Mouse (Mus musculus) mesoderm, embryonic 11.5 days (tissue): ENCODE data around the gene Ces1d.
"Not testable (repeated sequence)": the region's sequence is repeated elsewhere in the genome, so short reads cannot be mapped to it uniquely, and the experiment has no call there.

ENCODE experiments used
- DNase-seq: peaks from one replicate; pipeline ENCODE4 v3.0.0-alpha.2; 2012; ENCODE audit warnings: low read depth, low spot score

Ces1d gene

DNA sequence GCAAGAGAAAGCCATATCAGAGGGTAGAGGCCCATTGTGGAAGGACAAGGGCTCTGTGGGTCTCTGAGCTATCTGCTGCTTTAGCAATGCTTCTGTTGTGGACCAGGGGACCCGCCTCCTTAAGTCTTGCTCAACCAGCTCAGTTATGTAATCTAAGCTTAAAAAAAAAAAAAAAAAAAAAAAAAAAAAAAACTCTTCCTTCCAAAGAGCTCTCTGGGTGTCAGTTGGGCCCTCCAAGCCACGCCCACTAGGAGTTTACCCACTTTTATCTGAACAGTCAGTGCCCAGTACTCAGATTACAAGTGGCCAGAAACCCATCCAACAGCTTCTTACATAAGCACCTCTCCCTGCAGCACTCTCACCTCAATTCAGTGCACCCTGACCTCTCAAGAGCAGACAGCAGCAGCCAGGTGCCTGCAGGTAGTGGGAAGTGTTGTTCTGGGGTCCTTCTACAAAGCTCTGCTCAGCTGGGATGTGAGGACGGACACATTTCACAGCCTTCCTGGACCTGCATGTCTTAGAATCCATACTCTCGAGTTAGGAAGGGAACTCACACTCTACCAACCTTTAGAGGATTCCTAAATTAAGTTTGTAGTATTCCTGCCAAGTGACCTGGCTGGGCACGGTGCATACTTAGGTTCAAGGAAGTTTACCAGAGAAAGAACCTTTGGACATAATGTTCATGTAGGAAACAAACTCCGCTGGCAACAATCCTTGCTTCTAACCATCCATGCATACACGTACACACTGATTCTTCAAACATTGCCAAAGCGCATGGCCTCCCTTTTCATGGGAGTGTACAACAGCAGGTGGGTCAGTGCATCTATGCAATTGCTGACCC is at the start of gene Ces1d:
TSS of gene Ces1d (minus strand) at position 154 of the 841 bp plus-strand sequence.
- DNase-seq = no peak

DNA sequence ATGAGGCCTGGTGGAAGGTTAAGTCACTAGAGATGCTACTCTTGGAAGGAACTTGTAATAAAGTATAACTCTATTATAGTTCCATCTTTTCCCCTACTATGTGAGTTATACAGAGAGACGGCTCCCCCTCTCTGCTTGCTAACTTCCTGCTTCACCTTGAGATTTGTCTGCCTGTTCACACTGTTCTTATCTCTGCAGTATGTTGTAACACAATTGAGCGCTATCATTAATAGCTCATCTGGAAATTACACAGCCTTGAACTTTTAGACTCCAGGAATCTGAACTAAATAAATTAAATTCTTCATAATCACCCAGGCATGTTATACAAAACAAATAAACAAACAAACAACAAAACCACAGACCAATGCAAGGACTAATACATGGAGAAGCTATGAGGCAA is 48.4 kb upstream of the Ces1d start:
- DNase-seq = no peak

DNA sequence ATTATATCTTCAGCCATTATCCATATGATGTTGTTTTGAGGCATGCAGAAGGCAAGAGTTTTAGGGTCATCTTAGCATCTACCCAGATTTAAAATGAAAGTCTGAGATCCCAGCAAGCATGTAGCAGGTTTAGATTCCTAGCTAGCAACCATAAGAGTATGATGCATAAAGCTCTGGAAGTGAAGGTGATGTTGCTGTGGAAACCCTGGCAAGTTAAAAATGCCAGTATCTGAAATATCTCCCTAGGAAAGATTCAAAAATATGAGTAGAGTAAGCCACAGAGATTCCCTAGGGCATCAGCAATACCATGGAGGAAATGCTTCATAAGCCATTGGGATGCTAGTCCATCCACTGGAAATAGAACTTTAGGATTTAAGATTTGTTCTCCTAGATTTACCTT is 42.2 kb upstream of the Ces1d start:
- DNase-seq = no peak

DNA sequence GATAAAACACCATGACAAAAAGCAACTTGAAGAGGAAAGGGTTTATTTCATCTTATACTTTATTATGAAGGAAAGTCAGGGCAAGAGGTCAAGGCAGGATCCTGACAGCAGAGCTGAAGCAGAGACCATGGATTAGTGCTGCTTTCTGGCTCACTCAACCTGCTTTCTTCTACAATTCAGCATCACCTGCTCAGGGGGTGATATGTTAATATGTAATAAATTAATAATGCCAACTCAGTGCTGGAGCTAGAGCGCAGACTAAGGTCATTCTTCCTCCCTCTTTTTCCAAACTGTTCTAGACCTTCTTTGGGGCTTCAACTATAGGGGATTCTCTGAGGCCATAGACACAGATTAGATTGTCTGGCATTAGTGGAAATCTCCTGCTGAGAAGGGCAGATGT is 38.0 kb upstream of the Ces1d start:
- no peak for DNase-seq

DNA sequence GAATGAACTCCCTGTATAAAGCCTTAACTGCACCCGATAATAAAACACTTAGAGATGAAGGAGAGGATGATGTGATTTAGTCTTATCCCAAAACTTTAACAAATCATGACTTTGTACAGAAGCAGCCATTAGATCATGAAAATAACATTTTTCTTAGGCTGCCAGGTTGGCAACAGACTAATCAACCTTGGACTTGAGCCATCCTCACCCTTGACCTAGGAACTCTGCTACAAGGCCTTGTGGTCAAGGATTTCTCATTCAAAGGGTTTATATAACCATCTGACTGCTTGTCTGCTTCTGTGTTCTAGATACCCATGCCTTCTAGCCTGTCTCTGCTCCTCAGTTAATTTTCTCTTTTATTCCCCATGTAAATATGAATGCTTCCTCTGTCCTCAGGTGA is 37.1 kb upstream of the Ces1d start:
- DNase-seq = no peak

DNA sequence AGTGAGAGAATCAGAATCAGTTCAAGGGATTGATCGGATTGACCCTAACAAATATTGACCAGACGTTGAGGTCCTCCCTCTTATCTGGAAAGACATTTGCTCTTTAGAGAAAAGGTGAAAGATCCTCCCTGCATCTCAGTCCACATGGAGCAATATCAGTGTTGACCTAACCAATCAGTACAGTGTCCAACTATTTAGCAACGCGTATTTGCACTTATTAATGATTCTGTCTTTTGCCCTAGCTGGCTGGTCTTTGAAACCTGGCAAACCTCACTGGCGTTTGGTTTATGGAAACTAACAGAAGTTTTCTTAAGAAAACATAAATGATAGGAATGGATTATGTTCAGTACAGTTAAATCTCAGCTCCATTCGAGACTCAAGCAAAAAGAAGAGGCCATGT is 36.4 kb upstream of the Ces1d start:
- no peak for DNase-seq

DNA sequence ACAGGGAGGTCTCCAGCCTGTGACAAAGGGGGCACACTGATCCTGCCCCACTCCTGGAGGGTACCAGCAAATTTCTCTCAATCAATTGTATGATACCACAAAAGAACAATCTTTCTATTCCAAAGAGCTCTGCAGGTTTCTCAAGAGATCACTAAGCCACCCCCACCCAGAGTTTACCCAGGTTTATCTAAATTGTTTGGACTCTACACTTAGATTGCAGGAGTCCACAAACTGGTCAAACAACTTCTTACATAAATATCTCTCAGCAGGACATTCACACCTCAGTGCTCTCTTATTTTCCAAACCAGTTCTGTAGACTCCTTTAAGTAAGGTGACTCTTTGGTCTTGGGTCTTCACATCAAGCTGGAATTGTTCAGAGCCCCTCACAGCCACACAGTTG is 31.8 kb upstream of the Ces1d start, which contains the start of gene Ces1e:
TSS of gene Ces1e (minus strand) at position 174 of the 400 bp plus-strand sequence.
- no peak for DNase-seq

DNA sequence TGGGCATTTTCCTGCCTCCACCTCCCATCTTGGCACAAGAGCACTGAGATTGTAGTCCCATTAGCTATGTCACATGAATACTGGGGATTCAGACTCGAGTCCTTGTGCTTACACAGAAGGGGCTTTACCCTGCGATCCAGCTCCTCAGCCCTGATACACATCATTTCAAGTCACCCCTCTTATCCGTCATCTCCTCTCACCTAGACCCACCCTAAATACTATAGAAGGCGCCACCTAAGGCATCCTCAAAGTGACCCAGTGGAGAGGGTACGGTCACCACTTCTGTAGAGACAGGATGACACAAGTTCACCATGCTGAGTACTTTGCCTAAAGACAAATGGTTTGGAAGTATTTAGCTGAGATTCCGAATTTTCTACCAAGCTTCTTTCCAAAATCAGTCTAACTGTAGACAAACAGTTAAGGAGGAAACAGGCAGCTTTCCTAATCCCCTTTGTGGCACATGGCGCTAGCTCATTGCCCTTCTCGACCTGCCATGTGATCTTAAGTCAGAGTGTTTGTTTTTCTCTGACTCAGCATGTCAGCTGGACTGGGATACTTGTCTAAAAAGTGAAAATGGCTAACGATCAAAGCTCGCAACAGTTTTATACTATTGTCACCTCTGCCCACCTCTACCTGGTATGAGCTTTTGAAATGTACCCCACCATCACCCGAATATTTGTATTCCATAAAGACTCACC is 31.2 kb upstream of the Ces1d start:
- no peak for DNase-seq

DNA sequence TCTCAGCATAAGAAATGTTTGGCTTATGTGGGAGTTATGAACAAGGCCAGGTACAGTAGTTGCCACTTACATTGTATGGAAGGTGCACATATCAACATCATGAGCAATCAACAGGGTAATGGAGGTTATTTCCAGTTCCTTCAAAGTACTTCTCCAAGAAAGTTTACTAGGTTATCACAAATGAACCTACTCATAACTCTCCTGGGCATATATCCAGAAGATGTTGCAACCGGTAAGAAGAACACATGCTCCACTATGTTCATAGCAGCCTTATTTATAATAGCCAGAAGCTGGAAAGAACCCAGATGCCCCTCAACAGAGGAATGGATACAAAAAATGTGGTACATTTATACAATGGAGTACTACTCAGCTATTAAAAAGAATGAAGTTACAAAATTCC is 28.8 kb upstream of the Ces1d start:
- not testable (repeated sequence) for DNase-seq

DNA sequence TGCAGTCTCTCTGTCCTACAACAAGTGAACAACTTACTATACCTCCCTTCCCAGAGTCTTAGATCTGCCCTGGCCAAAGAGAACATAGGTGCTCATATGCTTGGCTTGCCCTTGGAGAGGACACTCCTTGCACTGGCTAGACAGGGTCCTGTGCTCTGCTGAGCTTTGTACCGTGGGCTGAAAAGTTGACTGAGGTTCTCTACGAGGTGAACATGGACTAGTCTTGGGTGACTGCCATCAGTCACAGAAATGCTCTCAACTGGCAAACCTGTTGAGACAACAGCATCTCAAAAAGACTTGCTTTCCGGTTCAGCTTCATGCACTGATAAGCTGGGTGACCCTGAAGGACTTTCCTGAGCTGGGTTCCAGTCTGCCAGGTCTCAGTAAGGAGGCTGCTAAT is 24.3 kb upstream of the Ces1d start:
- DNase-seq = no peak

DNA sequence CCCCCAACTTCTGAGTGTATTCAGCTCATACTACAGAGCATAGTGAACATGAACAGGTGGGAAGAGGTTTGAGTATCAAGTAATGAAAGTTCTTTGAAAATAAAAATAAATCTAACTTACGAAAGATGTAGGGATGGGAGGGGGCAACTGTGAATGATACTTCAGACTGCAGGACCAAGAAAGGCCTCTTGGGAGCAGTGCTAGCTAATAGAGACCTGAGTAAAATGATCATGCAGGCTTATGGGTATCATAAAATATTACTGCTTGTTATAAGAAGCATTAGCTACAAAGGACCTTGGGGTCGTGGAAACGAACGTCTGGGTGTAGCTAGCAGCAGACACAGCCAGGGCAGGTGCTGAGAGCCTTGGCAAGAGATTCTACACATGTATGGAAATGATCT is 20.2 kb upstream of the Ces1d start:
- no peak for DNase-seq

DNA sequence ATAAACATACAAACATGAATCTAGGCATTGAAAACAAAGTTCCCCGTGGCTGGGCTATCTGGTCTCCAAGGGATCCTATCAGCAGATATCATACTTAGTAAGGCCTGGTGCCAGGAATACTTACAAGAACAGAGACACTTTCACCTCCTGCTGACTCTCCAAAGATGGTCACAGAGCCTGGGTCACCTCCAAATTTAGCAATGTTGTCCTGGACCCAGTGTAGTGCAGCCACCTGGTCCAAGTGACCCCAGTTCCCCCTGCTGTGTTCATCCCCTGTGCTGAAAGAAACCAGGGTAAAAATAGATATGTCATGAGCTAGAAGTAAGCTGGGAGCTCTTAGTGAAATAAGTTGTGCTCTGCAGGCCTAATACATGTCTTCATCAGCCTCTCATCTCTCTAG is 19.7 kb upstream of the Ces1d start:
- no peak for DNase-seq

DNA sequence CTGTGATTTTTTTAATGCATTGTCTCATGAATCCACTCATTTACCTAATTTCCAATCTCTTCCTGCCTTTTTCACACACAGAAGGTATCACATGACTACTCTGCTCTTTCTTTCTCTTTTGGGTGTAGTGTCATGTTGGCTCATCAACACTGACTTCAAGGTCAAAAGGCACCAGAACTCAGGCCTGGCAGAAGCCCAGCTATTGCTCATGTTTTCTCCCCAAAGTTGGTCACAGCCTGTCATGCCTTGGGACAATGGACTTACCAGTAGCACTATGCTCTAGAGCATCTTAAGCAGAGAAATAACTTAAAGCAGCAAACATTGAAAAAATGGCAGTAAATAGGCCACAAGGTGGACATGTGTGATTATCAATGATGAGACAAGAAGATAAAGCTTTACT is 13.5 kb upstream of the Ces1d start:
- DNase-seq = no peak

DNA sequence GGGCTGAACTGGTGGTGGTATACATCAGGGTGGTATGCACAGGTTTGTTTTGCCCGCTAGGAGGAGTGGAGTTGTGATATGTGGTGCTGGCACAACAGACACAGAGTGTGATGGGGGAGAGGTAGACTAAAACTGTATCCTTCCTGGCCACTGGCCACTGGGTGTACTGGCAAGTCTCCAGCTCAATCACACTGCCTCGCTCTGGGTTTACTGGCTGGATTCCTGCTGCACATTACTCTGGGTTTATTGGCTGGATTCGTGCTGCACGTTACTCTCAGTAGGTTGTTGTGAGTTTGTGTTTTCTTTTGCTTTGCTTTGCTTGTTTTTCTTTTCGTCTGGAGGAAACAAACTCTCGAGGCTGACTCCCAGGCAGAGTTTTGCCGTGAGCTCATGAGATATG is 1.5 kb upstream of the Ces1d start:
- DNase-seq = not testable (repeated sequence)

DNA sequence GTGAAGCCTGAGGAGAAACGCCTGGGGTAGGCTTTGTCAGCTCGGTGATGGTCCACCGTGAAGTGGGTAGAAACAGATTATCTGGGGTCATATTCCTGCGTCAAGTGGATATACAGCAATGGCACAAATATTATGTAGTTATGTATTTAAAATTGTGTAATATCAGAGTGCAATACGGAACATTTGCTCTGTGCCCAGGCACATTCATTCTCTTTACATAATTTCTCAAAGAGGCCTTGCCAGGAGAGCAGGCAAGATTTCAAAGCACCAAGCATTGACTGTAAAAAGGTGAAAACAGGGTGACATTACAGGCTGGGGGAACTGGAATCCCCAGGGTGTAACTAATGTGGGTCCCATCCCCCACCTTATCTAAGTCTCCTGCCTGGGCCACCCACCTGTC is 1.2 kb downstream of the Ces1d start:
- DNase-seq = no peak

DNA sequence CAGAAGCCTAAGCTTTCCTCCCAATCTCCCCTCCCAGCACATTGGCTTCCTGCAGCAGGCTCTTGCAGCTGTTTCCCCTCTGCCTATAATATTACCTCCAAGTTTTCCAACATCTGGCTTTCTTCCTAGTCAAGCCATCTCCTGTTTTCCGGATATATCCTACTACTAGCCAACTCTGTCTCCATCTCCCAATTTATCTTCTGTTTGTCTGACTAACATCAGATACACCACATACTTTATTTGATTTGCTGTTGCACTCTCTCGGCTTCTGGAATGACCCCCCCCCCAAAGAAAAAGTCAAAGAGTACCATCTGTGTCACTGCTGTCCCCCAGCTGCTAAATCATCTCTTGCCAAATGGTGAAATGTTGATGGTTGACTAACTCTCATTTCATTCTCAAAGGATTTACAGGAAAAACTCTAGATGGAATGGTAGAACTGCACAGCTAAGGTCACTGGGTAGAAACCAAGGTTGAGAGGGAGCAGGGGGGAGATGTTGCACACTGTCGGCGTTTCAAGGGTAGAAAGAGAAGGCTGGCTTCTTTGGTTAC is 17.0 kb downstream of the Ces1d start:
- no peak for DNase-seq

DNA sequence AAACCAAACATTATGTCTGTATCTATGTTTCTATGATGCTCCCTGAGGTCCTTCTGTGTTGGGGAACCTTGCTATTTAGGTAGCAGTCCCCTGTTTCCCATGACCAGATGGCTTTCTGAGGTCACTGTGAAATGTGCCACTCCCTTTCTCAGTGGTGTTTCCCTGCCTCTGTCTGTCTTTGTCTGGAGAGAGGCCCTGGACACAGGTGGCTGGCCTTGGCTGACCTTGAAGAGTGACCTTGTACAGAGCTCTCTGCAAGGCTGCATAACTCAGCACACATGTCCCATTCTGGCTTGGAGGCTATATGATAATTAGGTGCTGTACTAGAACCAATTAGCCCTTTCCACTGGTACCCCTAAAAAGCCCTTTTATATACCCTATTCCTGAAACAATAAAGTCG is 21.0 kb downstream of the Ces1d start:
- DNase-seq = no peak

DNA sequence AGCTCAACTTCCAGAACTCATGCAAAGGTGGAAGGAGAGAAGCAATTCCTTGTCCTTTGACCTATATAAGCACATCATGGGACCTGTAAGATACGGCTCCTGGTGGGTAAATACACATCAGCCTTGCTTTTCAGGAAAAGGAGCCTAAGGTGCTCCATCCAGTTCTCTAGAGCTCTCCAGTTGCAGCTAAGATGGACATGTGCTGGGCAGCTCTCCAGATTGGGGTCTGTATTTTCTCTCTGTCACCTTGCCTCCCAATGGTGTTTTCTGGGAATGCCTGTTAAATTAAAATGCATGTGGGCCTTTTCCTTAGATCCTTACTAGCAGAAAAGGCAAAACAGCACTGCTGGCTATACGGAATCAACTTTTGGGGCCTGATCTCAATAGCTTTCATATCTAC is 23.1 kb downstream of the Ces1d start:
- no peak for DNase-seq

DNA sequence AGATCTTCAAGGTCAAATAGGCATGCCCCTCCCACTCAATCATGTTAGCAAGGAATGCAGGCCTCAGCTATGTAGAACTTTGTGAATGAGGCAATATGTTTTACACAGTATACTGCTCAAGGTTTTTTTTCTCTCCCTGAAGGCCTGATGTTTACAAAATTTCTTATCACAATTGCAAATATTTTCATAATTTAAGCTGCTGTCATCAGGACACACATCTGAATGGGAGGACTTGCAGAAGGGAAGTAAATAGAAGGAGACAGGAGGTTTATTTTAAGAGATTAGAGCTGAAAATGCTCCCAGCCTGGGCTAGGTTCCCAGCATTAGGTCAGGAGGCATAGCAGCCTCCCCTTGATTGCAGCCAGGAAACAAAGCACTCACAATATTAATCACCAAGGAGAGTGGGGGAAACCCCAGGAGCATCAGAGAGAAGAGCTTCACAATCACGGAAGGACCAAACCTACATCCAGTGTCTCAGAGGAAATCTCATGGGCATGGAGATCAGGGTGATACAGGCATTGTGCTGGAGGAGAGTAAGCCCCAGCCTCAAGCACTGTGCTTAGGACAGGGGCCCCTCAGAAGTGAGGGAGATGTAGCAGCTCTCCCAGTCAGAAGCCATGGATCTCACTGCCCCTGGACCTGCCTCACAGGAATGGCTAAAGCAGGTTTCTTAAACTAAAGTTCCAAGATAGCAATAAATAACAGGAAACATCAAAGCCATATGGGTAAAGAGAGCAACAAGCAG is 25.6 kb downstream of the Ces1d start:
- no peak for DNase-seq

DNA sequence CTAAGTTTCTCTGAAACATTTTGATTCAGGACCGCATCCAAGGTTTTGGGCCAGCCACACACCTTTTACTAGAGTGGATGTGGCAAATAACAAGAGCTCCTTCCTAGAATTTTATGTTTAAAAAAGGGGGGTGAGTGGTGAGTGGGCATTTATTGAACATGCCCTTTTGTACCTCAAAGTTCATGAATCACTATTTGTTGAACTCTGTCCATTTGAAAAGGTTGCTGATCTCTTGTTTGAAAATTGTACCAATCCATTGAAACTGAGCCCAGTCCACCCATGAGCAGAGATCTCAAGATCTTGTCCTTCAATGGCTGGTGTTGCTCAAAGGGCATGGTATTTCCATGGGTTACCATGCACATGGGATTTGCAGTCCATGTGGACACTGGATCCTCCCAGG is 34.3 kb downstream of the Ces1d start:
- DNase-seq = no peak

DNA sequence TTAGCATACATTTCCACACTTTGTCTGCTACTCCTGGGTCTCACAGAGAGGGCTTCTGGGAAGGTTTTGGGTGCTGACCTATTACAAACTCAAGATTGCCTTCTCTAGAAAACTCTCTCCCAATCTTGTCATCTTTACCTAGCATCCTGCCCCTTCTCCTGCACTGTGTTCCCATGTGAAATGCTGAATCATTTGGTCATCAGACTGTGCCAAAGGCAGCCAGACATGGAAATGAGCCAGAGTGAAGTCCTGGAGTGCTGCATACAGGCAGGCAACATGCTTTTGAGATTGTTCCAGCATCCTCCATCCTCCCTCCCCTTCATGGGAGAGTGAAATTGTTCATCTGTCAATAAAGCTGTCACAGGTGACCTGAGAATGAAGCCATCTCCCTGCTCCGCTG is 46.2 kb downstream of the Ces1d start:
- DNase-seq = no peak

DNA sequence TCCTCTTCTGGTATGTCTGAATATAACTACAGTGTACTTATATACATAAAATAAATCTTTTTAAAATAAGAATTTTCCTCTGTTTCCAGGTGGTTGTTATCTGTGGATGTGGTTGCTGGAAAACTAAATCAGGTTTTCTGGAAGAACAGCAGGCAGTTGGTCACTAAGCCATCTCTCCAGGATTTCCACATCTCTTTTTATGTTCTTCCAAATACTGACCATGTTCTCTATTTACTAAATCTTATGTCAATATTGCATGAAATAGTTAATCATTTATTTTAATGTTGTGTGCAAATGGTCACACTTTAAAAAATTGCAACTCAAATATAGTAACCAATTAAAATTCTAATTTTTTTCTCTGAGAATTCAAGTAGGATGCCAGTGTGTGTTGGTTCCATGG is 50.3 kb downstream of the Ces1d start:
- no peak for DNase-seq
